8 mouse cellular contexts compared by ENCODE assay signal in the genomic region with DNA sequence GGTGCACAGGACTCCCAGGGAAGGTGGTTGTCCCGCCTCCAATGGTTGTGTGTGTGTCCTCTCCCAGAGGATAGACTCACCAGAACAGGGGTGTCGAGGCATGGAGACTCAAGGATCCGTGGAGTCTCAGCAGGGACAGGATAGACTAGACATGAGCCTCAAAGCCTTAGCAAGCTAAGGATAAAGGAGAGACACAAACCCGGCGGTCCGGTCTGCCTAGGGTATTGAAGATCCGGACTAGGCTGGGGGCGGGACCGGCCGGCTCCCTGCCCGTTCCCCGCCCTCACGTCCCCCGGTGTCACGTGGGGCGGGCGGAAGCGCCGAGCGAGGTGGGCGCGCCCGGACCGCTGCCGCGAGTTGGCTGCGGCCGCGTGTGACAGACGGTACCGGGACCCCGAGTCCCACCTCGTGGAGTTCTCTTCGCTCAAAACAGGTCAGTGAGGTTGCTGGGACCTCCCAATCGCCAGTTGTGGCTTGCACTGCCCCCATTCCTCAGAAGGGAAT. TPM values are rescaled to one million over a fixed set of nuclear protein-coding genes. Genes with fewer than 3 reads are reported as not detected.
A peak's percentile ranks its signal among the peaks of the same experiment; 100 is the strongest.
DNase-seq lines count a peak whose midpoint lies in the region; ATAC-seq and TF ChIP-seq lines count a peak whose summit lies in the region.

Gene Arap1, plus strand, starts transcription at position 301 of the 504 bp plus-strand sequence.

- peak; percentile 24; the same call in 1 of the 2 replicates for TF ChIP-seq POLR2A in thymus, adult 2 months (IDR thresholded peaks at IDR 0.05; ENCODE audit: control insufficient read depth, extremely low read depth, insufficient read depth, low read length, poor library complexity)

- H3K9ac ChIP-seq in embryonic facial prominence, embryonic 11.5 days (replicated peaks; ENCODE audit: low read length): peak within 1 kb of the TSS; percentile 14
- H3K9ac ChIP-seq in liver, embryonic 11.5 days (ENCODE audit: low read depth, low read length): peak within 1 kb of the TSS; percentile 78

- H3K4me3 ChIP-seq in embryonic facial prominence, embryonic 11.5 days (ENCODE audit: low read depth, low read length): peak within 1 kb of the TSS; percentile 47
- peak within 1 kb of the TSS; percentile 72 for H3K4me3 ChIP-seq in liver, embryonic 11.5 days (ENCODE audit: low read depth, low read length)
- H3K4me3 ChIP-seq in thymus, adult 2 months (ENCODE audit: control insufficient read depth, insufficient read depth, low read length): peak within 1 kb of the TSS; percentile 93

- DNase-seq in 416B (ENCODE audit: low read depth) (peak; percentile 77), NIH3T3 (ENCODE audit: low read depth) (peak; percentile 80)
- peak; percentile 77 for DNase-seq in embryonic facial prominence, embryonic 11.5 days (ENCODE audit: low spot score)
- peak; percentile 54 to 58 for DNase-seq in heart, adult 9 months (ENCODE audit: low spot score in 2 of 2)
- peak; percentile 44 to 61 for DNase-seq in kidney, adult 8-10 months
- peak; percentile 77 for DNase-seq in liver, embryonic 11.5 days (ENCODE audit: low spot score)
- peak; percentile 70 for DNase-seq in thymus, adult 2 months

- under 1% methylated on average over 33 of the region's 35 CpGs for WGBS in embryonic facial prominence, embryonic 11.5 days
- under 1% methylated on average over 35 of the region's 35 CpGs for WGBS in liver, embryonic 11.5 days
- WGBS in thymus, adult 2 months: under 1% methylated on average over 35 of the region's 35 CpGs

- H3K9me3 ChIP-seq in embryonic facial prominence, embryonic 11.5 days (replicated peaks; ENCODE audit: control insufficient read depth, low read length): no peaks in the 10 kb centered on the region
- H3K9me3 ChIP-seq in liver, embryonic 11.5 days (ENCODE audit: control insufficient read depth, low read length): no peaks in the 10 kb centered on the region

- H3K27ac ChIP-seq in embryonic facial prominence, embryonic 11.5 days (replicated peaks; ENCODE audit: low read depth, low read length): no peak within 1 kb of the TSS
- no peak within 1 kb of the TSS for H3K27ac ChIP-seq in liver, embryonic 11.5 days (ENCODE audit: low read depth, low read length)
- H3K27ac ChIP-seq in thymus, adult 2 months (ENCODE audit: control insufficient read depth, insufficient read depth, low read length): no peak within 1 kb of the TSS

- H3K4me2 ChIP-seq in embryonic facial prominence, embryonic 11.5 days (ENCODE audit: low read depth, low read length): peak within 1 kb of the TSS; percentile 89
- H3K4me2 ChIP-seq in liver, embryonic 11.5 days: peak within 1 kb of the TSS; percentile 94

- no peak for TF ChIP-seq CTCF in thymus, adult 2 months (IDR thresholded peaks at IDR 0.05; ENCODE audit: borderline replicate concordance, control insufficient read depth, extremely low read depth, insufficient read depth, low read length, poor library complexity)

- peaks cover 4% of the 10 kb centered on the region; the same call in 1 of the 2 replicates for H3K4me1 ChIP-seq in embryonic facial prominence, embryonic 11.5 days (ENCODE audit: control insufficient read depth, insufficient read depth, low read length)
- peaks cover 29% of the 10 kb centered on the region for H3K4me1 ChIP-seq in liver, embryonic 11.5 days (replicated peaks; ENCODE audit: control insufficient read depth, insufficient read depth, low read length)
- H3K4me1 ChIP-seq in thymus, adult 2 months (replicated peaks; ENCODE audit: control insufficient read depth, insufficient read depth, low read length): peaks cover 48% of the 10 kb centered on the region

- peaks cover 3% of the 10 kb centered on the region; the same call in 1 of the 2 replicates for H3K27me3 ChIP-seq in embryonic facial prominence, embryonic 11.5 days (ENCODE audit: control insufficient read depth, insufficient read depth, low read length)
- H3K27me3 ChIP-seq in liver, embryonic 11.5 days (replicated peaks; ENCODE audit: control insufficient read depth, insufficient read depth, low read length): no peaks in the 10 kb centered on the region
- H3K27me3 ChIP-seq in thymus, adult 2 months (ENCODE audit: control insufficient read depth, insufficient read depth, low read length): no peaks in the 10 kb centered on the region

- ATAC-seq in embryonic facial prominence, embryonic 11.5 days (replicated peaks; ENCODE audit: insufficient number of reproducible peaks, low FRiP score, low TSS enrichment, low read depth): peak; percentile 56
- peak; percentile 82 for ATAC-seq in liver, embryonic 11.5 days (replicated peaks; ENCODE audit: low FRiP score)
- ATAC-seq in monocyte, adult 5-6 weeks (replicated peaks; ENCODE audit: insufficient number of reproducible peaks, low FRiP score, low TSS enrichment, poor library complexity, severe bottlenecking): peak; percentile 50

- no peaks in the 10 kb centered on the region for H3K36me3 ChIP-seq in embryonic facial prominence, embryonic 11.5 days (replicated peaks; ENCODE audit: control insufficient read depth, insufficient read depth, low read depth, low read length)
- H3K36me3 ChIP-seq in liver, embryonic 11.5 days (ENCODE audit: control insufficient read depth, insufficient read depth, low read length): peaks cover 2% of the 10 kb centered on the region; the same call in 1 of the 2 replicates
- H3K36me3 ChIP-seq in thymus, adult 2 months (ENCODE audit: control insufficient read depth, insufficient read depth, low read length): no peaks in the 10 kb centered on the region

RNA-seq across cellular contexts. Expression of gene Arap1, which starts in this region (rescaled TPM):
- 13.5 and 14.1 TPM in 2 replicates for polyA plus RNA-seq in embryonic facial prominence, embryonic 11.5 days (2014; fragmentation: Nextera tagmentation; extraction: Ambion mirVana)
- 33.8 and 33.9 TPM in 2 replicates for polyA plus RNA-seq in liver, embryonic 11.5 days (2014; fragmentation: Nextera tagmentation; extraction: Ambion mirVana)
- total RNA-seq in monocyte, adult 5-6 weeks (2017): 247 to 347 TPM (median 330 TPM) in 3 replicates
- 190 and 225 TPM in 2 replicates for polyA plus RNA-seq in thymus, adult 2 months (2012; rRNA removed)
